Mouse (Mus musculus) heart, postnatal 0 days (tissue): ENCODE results near the gene Ksr1. TPM values are rescaled to one million over a fixed set of nuclear protein-coding genes. Genes with fewer than 3 reads are reported as not detected.

Source experiments
- ATAC-seq: fragments of 200-750 bp; cut with Nextera tagmentation; 2 replicates; pipeline ENCODE4 v1.8.0; 2017; ENCODE audit warnings: low read depth, moderate number of reproducible peaks, moderate library complexity; ENCODE audit not compliant: insufficient read depth
- DNase-seq: peaks from one replicate; pipeline ENCODE4 v3.0.0-alpha.2; 2016; ENCODE audit warnings: low spot score
- H3K27ac ChIP-seq: fragments of 300-500 bp; sonication (generic); 2 replicates; pipeline ENCODE4 v1.5.1; 2014; ENCODE audit warnings: low read depth, mild to moderate bottlenecking
- H3K27me3 ChIP-seq: fragments of 300-500 bp; sonication (generic); 2 replicates; pipeline ENCODE4 v1.6.1; 2014; ENCODE audit warnings: low read length, mixed read lengths; ENCODE audit not compliant: control insufficient read depth, insufficient read depth
- H3K36me3 ChIP-seq: fragments of 300-500 bp; sonication (generic); replicated peaks from 2 replicates; pipeline ENCODE4 v1.6.1; 2014; ENCODE audit warnings: low read length, mixed read lengths; ENCODE audit not compliant: control insufficient read depth, insufficient read depth
- H3K4me1 ChIP-seq: fragments of 300-500 bp; sonication (generic); 2 replicates; pipeline ENCODE4 v1.6.1; 2014; ENCODE audit warnings: antibody characterized with exemption; ENCODE audit not compliant: control insufficient read depth, insufficient read depth
- H3K4me2 ChIP-seq: fragments of 300-500 bp; sonication (generic); 2 replicates; pipeline ENCODE4 v1.6.1; 2014; ENCODE audit warnings: low read depth, mild to moderate bottlenecking, low read length, moderate library complexity
- H3K4me3 ChIP-seq: fragments of 300-500 bp; sonication (generic); 2 replicates; pipeline ENCODE4 v1.5.1; 2014; ENCODE audit warnings: low read depth, low read length
- H3K9ac ChIP-seq: fragments of 300-500 bp; sonication (generic); replicated peaks from 2 replicates; pipeline ENCODE4 v1.6.1; 2014; ENCODE audit warnings: low read depth, low read length, mixed read lengths
- H3K9me3 ChIP-seq: fragments of 300-500 bp; sonication (generic); replicated peaks from 2 replicates; pipeline ENCODE4 v1.6.1; 2016; ENCODE audit warnings: low read length; ENCODE audit not compliant: control insufficient read depth
- CTCF ChIP-seq: IDR thresholded peaks from 2 replicates; pipeline ENCODE4 v1.5.1; 2016; ENCODE audit warnings: antibody characterized with exemption, control low read depth, low read depth
- EP300 ChIP-seq: IDR thresholded peaks from 2 replicates; pipeline ENCODE4 v1.6.1; 2016; ENCODE audit warnings: antibody characterized with exemption, low read depth
- WGBS: fragments of 180-500 bp; shearing (Covaris S2); extraction: QIAGEN DNeasy Blood & Tissue Kit; methylation state at CpG from one replicate; pipeline ENCODE4 v1.1.7; 2014; 5-methylcytosine and 5-hydroxymethylcytosine counted together
- polyA plus RNA-seq: library from polyadenylated mRNA; unstranded; fragments of >200 nt; fragmentation: Nextera tagmentation; extraction: Ambion mirVana; gene quantifications from 2 replicates; pipeline ENCODE4 v1.2.1, GENCODE M21; 2015
- total RNA-seq: library from RNA; depleted of rRNA; stranded (reverse); fragments of >200 nt; gene quantifications from 2 replicates; pipeline ENCODE4 v1.2.3, GENCODE M21; 2014; ENCODE audit warnings: low replicate concordance

Gene Ksr1
- total and polyA plus RNA-seq, 2 experiments from 2014 or later: 1.5 to 15.2 TPM

DNA sequence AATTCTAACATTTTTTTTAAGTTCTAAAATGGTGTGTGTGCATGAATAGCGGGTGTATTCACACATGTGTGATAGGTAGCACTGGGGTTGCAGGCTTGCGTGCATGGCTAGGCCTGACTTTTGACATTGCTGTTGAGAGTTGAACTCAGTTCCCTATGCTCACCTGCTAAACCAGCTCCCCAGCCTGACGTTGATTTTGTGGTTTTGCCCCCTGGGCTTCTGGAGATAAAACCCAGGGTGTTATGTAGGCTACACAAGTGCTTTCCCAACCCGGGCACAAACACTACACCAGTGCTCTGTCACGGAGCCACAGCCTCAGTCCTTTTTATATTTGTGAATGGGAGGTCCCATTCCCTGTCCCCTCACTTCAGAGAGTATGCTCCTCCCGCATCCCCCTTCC, 39.5 kb upstream of the Ksr1 start:
- H3K36me3 ChIP-seq: no peaks in the 10 kb centered on the region
- H3K27me3 ChIP-seq: no peaks in the 10 kb centered on the region
- no peak overlapping the region for H3K9ac ChIP-seq
- H3K27ac ChIP-seq: no peak overlapping the region
- WGBS: 89% methylated on average over 6 of the region's 6 CpGs
- TF ChIP-seq EP300: no peak
- no peak for TF ChIP-seq CTCF
- no peak overlapping the region for H3K4me2 ChIP-seq
- no peak for ATAC-seq
- peaks cover 18% of the 10 kb centered on the region for H3K4me1 ChIP-seq
- no peak overlapping the region for H3K4me3 ChIP-seq
- H3K9me3 ChIP-seq: no peaks in the 10 kb centered on the region
- no peak for DNase-seq

- ATAC-seq (no peak), DNase-seq (no peak)
- H3K9me3 ChIP-seq: no peaks in the 10 kb centered on the region
- H3K4me2 ChIP-seq: no peak overlapping the region
- H3K36me3 ChIP-seq: no peaks in the 10 kb centered on the region
- no peaks in the 10 kb centered on the region for H3K27me3 ChIP-seq
- H3K9ac ChIP-seq: no peak overlapping the region; the same call in 1 of the 2 replicates
- H3K4me1 ChIP-seq: peaks cover 15% of the 10 kb centered on the region
- no peak overlapping the region for H3K4me3 ChIP-seq
- H3K27ac ChIP-seq: no peak overlapping the region
- TF ChIP-seq EP300 (no peak), CTCF (no peak)
- WGBS: 72% methylated on average over 3 of the region's 3 CpGs
These were observed 38.1 kb upstream of the Ksr1 start for GRCm38 (mm10) chr11:79184126-79184888.

DNA sequence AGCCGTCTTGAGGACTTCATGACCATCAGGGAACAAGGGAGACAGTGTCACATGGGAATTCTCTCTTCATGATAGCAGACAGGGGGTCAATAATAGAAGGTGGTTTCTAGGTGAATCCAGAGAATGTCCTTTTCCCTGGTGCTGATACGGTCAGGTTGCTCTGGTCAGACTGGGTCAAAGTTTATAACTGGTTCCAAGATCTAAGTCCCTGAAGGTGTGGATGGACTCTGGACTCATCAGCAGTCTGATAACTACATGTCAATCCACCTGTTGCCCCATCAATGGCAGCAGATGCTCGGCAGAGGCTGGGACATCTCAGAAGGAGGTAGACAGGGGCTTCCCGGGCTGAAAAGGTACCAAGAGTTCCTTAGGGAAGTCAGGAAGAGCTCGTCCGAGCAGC, 37.2 kb upstream of the Ksr1 start:
- peaks cover 13% of the 10 kb centered on the region for H3K4me1 ChIP-seq
- no peak overlapping the region for H3K9ac ChIP-seq
- H3K4me3 ChIP-seq: no peak overlapping the region
- no peaks in the 10 kb centered on the region for H3K36me3 ChIP-seq
- H3K4me2 ChIP-seq: no peak overlapping the region
- TF ChIP-seq EP300 (no peak), CTCF (no peak)
- H3K9me3 ChIP-seq: no peaks in the 10 kb centered on the region
- H3K27me3 ChIP-seq: no peaks in the 10 kb centered on the region
- H3K27ac ChIP-seq: no peak overlapping the region
- WGBS: 88% methylated on average over 6 of the region's 6 CpGs
- DNase-seq: no peak
- ATAC-seq: no peak

GRCm38 (mm10) chr11:79182881-79183280, 36.7 kb upstream of the Ksr1 start:
- TF ChIP-seq CTCF (no peak), EP300 (no peak)
- Histone ChIP-seq H3K4me3 (no peak overlapping the region), H3K27me3 (no peaks in the 10 kb centered on the region), H3K4me2 (no peak overlapping the region), H3K36me3 (no peaks in the 10 kb centered on the region), H3K4me1 (peaks cover 8% of the 10 kb centered on the region), H3K27ac (no peak overlapping the region), H3K9me3 (no peaks in the 10 kb centered on the region), H3K9ac (no peak overlapping the region)
- 49% methylated on average over 12 of the region's 12 CpGs for WGBS
- DNase-seq (no peak), ATAC-seq (no peak)

DNA sequence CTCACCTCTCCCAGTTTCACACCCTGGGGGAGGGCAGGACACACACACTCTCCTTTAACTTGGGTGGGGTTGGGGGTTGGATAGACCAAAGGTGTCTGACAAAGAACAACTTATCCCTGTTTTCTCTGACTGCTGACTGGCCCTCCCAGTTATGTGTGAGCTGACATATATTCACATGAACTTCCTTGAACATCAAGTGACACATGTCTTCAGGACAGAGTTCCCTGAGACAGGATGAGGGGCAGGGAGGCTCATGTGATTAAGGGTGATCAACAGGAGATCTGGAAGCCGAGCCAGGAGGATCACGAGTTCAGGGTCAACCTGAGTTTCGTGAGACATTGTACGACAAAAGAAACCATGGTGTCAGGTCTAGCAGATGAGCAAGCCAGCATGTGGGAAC, 35.7 kb upstream of the Ksr1 start:
- peaks cover 6% of the 10 kb centered on the region for H3K4me1 ChIP-seq
- no peak overlapping the region for H3K4me3 ChIP-seq
- no peaks in the 10 kb centered on the region for H3K36me3 ChIP-seq
- H3K4me2 ChIP-seq: no peak overlapping the region
- DNase-seq (no peak), ATAC-seq (no peak)
- 89% methylated on average over 4 of the region's 4 CpGs for WGBS
- H3K9ac ChIP-seq: no peak overlapping the region
- H3K27ac ChIP-seq: no peak overlapping the region
- H3K27me3 ChIP-seq: no peaks in the 10 kb centered on the region
- no peaks in the 10 kb centered on the region for H3K9me3 ChIP-seq
- TF ChIP-seq EP300: no peak
- TF ChIP-seq CTCF: no peak

DNA sequence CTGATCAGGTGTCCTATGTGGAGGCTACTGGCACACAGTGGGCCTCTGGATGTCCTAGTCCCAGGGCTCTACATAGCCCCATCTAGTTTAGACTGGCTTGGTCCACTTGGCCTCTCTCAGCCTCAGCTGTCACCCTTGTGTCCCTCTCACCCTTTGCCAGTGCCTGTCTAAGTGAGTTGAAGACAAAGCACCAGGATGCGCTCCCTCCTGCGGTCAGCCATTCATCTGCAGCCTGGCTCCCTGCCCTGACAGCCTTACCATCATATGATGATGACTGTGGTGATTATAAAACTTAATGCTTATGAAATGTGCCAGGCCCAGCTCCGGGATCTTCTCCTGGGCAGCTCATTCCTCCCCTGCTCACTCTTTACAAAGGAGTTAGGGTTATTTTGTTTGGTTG, 30.5 kb upstream of the Ksr1 start:
- WGBS: 82% methylated on average over 3 of the region's 3 CpGs

More for the DNA sequence above, 30.5 kb upstream of the Ksr1 start:
- H3K4me1 ChIP-seq: no peaks in the 10 kb centered on the region
- DNase-seq: no peak
- H3K36me3 ChIP-seq: no peaks in the 10 kb centered on the region
- H3K4me2 ChIP-seq: no peak overlapping the region
- H3K9ac ChIP-seq: no peak overlapping the region
- no peaks in the 10 kb centered on the region for H3K9me3 ChIP-seq
- no peak for TF ChIP-seq EP300
- TF ChIP-seq CTCF: peak; percentile 24
- H3K4me3 ChIP-seq: no peak overlapping the region
- no peak overlapping the region for H3K27ac ChIP-seq
- no peak for ATAC-seq
- H3K27me3 ChIP-seq: no peaks in the 10 kb centered on the region
